Mouse (Mus musculus) kidney, adult 2 months (tissue): Measurements from ENCODE around the gene Kpna2. TPM values are rescaled to one million over a fixed set of nuclear protein-coding genes. Genes with fewer than 3 reads are reported as not detected.
"Not testable (repeated sequence)": the region's sequence is repeated elsewhere in the genome, so short reads cannot be mapped to it uniquely, and the experiment has no call there.

Experiments
- DNase-seq: peaks from one replicate; pipeline ENCODE4 v3.0.0; 2021
- H3K27ac ChIP-seq: fragments of 200-500 bp; 2 replicates; pipeline ENCODE4 v1.5.1; 2012; ENCODE audit warnings: low read depth, low read length, control low read depth, inconsistent platforms; ENCODE audit not compliant: insufficient read depth
- H3K27me3 ChIP-seq: fragments of 200-500 bp; replicated peaks from 2 replicates; pipeline ENCODE4 v1.6.1; 2012; ENCODE audit warnings: mild to moderate bottlenecking, moderate library complexity, low read length, inconsistent platforms; ENCODE audit not compliant: control insufficient read depth, insufficient read depth
- H3K36me3 ChIP-seq: fragments of 200-500 bp; 2 replicates; pipeline ENCODE4 v1.6.1; 2012; ENCODE audit warnings: mild to moderate bottlenecking, moderate library complexity, low read length, inconsistent platforms; ENCODE audit not compliant: control insufficient read depth, insufficient read depth
- H3K4me1 ChIP-seq: fragments of 200-500 bp; 2 replicates; pipeline ENCODE4 v1.6.1; 2011; ENCODE audit warnings: low read length; ENCODE audit not compliant: control insufficient read depth, insufficient read depth
- H3K4me3 ChIP-seq: fragments of 200-500 bp; 2 replicates; pipeline ENCODE4 v1.5.1; 2011; ENCODE audit warnings: mild to moderate bottlenecking, low read depth, low read length, control low read depth; ENCODE audit not compliant: insufficient read depth
- CTCF ChIP-seq: fragments of 200-500 bp; conservative IDR thresholded peaks from 2 replicates; pipeline ENCODE4 v1.5.1; 2011; ENCODE audit warnings: low read depth, mild to moderate bottlenecking, control low read depth, low read length, moderate library complexity, mixed read lengths; ENCODE audit not compliant: insufficient read depth, insufficient read length
- POLR2A ChIP-seq: fragments of 200-500 bp; IDR thresholded peaks from one replicate; pipeline ENCODE4 v1.6.1; 2011; ENCODE audit warnings: low read depth, low read length, control low read depth
- WGBS: fragments of 180-500 bp; shearing (Covaris S2); methylation state at CpG from one replicate; pipeline ENCODE4 v1.1.7; 2018; 5-methylcytosine and 5-hydroxymethylcytosine counted together
- polyA plus RNA-seq: library from polyadenylated mRNA; depleted of rRNA; stranded (reverse); fragments of >200 nt; gene quantifications from 2 replicates; pipeline ENCODE4 v1.2.3, GENCODE M21; 2012

Kpna2 gene
- polyA plus RNA-seq, 1 experiment: 14.1 TPM

- DNase-seq: no peak
- Histone ChIP-seq H3K36me3 (no peaks in the 10 kb centered on the region), H3K27ac (no peak overlapping the region), H3K4me3 (no peak overlapping the region), H3K27me3 (no peaks in the 10 kb centered on the region), H3K4me1 (peaks cover 3% of the 10 kb centered on the region)
- WGBS: 75% methylated on average over 7 of the region's 7 CpGs
- TF ChIP-seq CTCF (no peak), POLR2A (no peak)
These were observed 11.8 kb upstream of the Kpna2 start for GRCm38 (mm10) chr11:107011171-107011570.

DNA sequence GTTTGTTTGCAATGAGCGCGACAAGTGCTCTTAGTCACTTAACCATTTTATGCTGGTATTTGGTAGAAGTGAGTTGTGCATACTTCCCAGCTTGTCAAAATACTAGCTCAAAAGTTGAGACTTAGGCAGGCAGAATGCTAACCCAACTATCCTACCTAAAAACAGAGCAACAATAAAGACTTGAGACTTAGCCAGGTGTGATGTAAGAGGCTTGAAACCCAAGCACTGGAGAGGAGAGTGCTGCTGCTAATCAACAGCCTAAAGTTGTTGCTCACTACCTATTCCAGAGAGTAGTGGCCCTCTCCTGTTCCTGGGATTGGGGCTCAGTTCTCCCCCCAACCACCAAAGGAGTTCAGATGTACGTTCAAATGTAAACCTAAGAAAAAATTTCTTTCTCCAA lies 11.1 kb upstream of the Kpna2 start:
- DNase-seq: no peak
- Histone ChIP-seq H3K36me3 (no peaks in the 10 kb centered on the region), H3K4me1 (peaks cover 3% of the 10 kb centered on the region), H3K27me3 (no peaks in the 10 kb centered on the region), H3K4me3 (no peak overlapping the region), H3K27ac (no peak overlapping the region)
- TF ChIP-seq POLR2A (no peak), CTCF (no peak)
- WGBS: 98% methylated on average over 3 of the region's 3 CpGs

GRCm38 (mm10) chr11:107005538-107005937 lies 6.2 kb upstream of the Kpna2 start:
- no peak overlapping the region for H3K27ac ChIP-seq
- peaks cover 9% of the 10 kb centered on the region; the same call in 1 of the 2 replicates for H3K4me1 ChIP-seq
- no peaks in the 10 kb centered on the region for H3K27me3 ChIP-seq
- H3K36me3 ChIP-seq: no peaks in the 10 kb centered on the region
- 78% methylated on average over 1 of the region's 1 CpGs for WGBS
- DNase-seq: peak; percentile 17
- TF ChIP-seq POLR2A (no peak), CTCF (no peak)
- no peak overlapping the region for H3K4me3 ChIP-seq

DNA sequence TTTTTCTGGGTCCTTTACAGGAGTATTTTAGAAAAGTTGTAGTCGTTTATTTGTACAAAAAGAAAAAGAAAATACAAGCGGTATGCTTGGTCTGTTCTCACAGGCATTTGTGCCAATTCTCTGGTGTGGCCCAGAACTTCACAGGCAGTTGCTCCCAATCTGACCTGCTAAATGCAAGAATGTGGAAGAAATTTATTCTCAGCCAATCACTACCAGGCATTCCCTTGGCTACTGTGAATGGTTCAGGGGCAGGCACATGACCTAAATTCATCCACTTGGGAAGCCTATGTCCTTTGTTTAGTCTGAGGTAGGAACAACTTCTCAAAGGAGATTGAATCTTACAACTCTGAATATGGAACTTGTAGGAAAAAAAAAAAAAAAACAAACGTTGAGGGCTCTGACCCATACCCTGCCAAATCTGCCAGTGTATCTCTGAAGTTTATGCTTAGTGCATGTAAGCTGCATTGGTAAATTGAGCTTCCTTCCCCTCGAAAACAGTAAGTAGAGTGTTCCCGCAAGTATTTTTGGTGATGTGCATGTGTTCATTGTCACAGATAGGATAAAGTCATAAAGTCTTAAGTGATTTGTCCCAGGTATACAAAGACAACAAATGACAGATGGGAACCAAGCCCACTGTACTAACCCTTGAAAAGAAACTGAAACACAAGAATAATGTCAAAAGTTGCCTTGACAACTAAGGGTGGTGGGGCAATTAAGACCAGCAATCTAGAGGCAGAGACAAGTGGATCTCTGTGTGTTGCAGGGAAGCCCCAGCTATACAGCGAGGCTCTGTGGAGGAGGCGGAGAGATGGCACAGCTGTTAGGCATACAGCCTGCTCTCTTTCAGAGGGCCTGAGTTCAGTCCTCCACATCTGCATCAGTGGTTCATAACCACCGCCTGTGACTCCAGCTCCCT lies 2.7 kb upstream of the Kpna2 start:
- Histone ChIP-seq H3K36me3 (no peaks in the 10 kb centered on the region), H3K27ac (0 out of 2 replicates have a peak overlapping the region, but pooled peaks have one; percentile 19), H3K4me1 (peaks cover 11% of the 10 kb centered on the region; the same call in 1 of the 2 replicates), H3K4me3 (no peak overlapping the region), H3K27me3 (no peaks in the 10 kb centered on the region)
- 52% methylated on average over 8 of the region's 8 CpGs for WGBS
- TF ChIP-seq CTCF (no peak), POLR2A (no peak)
- DNase-seq: peak; percentile 81

DNA sequence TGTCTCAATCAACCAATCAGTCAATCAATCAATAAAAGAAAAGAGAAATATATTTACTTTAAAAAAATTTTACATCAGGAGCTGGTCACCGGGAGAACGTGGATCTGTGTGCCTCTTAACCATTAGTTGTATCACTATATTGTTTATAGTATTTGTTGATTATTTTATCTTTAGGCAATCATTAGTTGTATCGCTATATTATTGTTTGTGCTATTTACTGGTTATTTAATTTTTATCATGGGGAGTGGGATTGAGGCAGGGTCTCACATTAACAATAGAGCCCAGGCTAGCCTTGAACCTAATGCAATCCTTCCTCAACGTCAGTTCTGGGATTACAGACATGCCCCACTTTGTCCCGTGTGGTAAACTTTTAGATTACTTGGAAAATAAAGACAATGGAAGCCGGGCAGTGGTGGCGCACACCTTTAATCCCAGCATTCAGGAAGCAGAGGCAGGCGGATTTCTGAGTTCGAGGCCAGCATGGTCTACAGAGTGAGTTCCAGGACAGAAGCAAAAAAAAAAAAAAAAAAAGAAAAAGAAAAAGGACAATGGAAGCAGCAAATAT lies 690 bp upstream of the Kpna2 start:
- Histone ChIP-seq H3K27ac (peak overlapping the region; percentile 95; the same call in 1 of the 2 replicates), H3K4me3 (peak overlapping the region; percentile 42)
- WGBS: 87% methylated on average over 9 of the region's 9 CpGs

GRCm38 (mm10) chr11:106998651-106999150 lies 640 bp downstream of the Kpna2 start:
- under 1% methylated on average over 26 of the region's 26 CpGs for WGBS
- Histone ChIP-seq H3K27me3 (no peaks in the 10 kb centered on the region), H3K4me1 (peaks cover 11% of the 10 kb centered on the region; the same call in 1 of the 2 replicates), H3K36me3 (peaks cover 7% of the 10 kb centered on the region), H3K27ac (peak overlapping the region; percentile 57), H3K4me3 (peak overlapping the region; percentile 80)
- peak; percentile 24 for DNase-seq
- no peak for TF ChIP-seq POLR2A
- no peak for TF ChIP-seq CTCF

More for the DNA sequence above, 690 bp upstream of the Kpna2 start:
- H3K36me3 ChIP-seq: peaks cover 4% of the 10 kb centered on the region; the same call in 1 of the 2 replicates
- no peak for DNase-seq
- no peaks in the 10 kb centered on the region for H3K27me3 ChIP-seq
- H3K4me1 ChIP-seq: peaks cover 11% of the 10 kb centered on the region; the same call in 1 of the 2 replicates
- TF ChIP-seq CTCF (no peak), POLR2A (no peak)

DNA sequence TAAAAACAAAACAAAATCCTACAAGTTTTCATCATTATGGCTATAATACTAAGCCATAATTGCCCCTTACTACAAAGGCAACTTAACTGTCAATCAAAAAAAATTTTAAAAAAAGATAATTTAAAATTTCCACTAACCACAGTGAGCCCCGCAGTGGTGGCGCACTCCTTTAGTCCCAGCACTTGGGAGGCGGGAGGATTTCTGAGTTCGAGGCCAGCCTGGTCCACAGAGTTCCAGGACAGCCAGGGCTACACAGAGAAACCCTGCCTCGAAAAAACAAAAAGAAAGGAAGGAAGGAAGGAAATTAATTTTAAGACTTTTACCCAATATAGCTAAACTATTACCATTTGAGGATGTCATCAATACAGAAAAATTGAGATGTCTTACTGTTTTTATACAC lies 1.4 kb downstream of the Kpna2 start:
- DNase-seq: no peak
- no peak for TF ChIP-seq POLR2A
- TF ChIP-seq CTCF: no peak
- WGBS: 39% methylated on average over 5 of the region's 5 CpGs

DNA sequence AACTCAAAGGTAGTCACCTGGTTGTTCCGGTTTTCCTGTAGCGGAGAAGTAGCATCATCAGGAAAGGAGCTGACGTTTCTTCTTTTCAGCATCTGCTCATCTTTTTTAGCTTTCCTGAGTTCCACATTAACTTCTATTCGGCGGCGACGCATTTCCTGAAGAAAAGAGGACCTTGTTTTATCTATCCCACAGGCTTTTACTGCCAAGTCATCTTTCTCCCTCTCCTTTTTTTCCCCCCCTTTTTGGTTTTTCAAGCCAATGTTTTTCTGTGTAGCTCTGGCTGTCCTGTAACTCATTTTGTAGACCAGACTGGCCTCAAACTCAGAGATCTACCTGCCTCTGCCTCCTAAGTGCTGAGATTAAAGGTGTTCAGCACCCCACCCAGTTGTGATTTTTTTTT lies 2.8 kb downstream of the Kpna2 start:
- H3K27me3 ChIP-seq, H3K27ac ChIP-seq, H3K4me1 ChIP-seq, H3K36me3 ChIP-seq, DNase-seq, H3K4me3 ChIP-seq: not testable (repeated sequence)
- 90% methylated on average over 7 of the region's 7 CpGs for WGBS

More for the DNA sequence above, 1.4 kb downstream of the Kpna2 start:
- Histone ChIP-seq H3K27me3 (no peaks in the 10 kb centered on the region), H3K27ac (no peak overlapping the region), H3K4me1 (peaks cover 11% of the 10 kb centered on the region; the same call in 1 of the 2 replicates), H3K4me3 (no peak overlapping the region), H3K36me3 (peaks cover 7% of the 10 kb centered on the region)
